Mouse (Mus musculus) liver, embryonic 14.5 days (tissue): ENCODE results near the gene Glyatl3. TPM values are rescaled to one million over a fixed set of nuclear protein-coding genes. Genes with fewer than 3 reads are reported as not detected.
A peak's percentile ranks its signal among the peaks of the same experiment; 100 is the strongest.

Experiments
- ATAC-seq: fragments of 200-750 bp; cut with Nextera tagmentation; 2 replicates; pipeline ENCODE4 v1.8.0; 2017; ENCODE audit warnings: moderate number of reproducible peaks, mild to moderate bottlenecking, moderate library complexity; ENCODE audit not compliant: insufficient read depth
- DNase-seq, 3 experiments: peaks; one replicate each; pipeline ENCODE4 v3.0.0-alpha.2; 2012 to 2013; ENCODE audit warnings: low read depth in 3 of 3, low spot score in 3 of 3
- H3K27ac ChIP-seq: fragments of 300-500 bp; sonication (generic); 2 replicates; pipeline ENCODE4 v1.5.1; 2014; ENCODE audit warnings: moderate library complexity, mild to moderate bottlenecking, control low read depth, inconsistent platforms
- H3K27me3 ChIP-seq: fragments of 300-500 bp; sonication (generic); 2 replicates; pipeline ENCODE4 v1.6.1; 2014; ENCODE audit warnings: mild to moderate bottlenecking, low read length, moderate library complexity; ENCODE audit not compliant: control insufficient read depth, insufficient read depth
- H3K36me3 ChIP-seq: fragments of 300-500 bp; sonication (generic); replicated peaks from 2 replicates; pipeline ENCODE4 v1.6.1; 2014; ENCODE audit warnings: low read depth; ENCODE audit not compliant: control insufficient read depth, insufficient read depth
- H3K4me1 ChIP-seq, 2 experiments: fragments of 200-500 bp in 1 of 2; fragments of 300-500 bp in 1 of 2; sonication (generic) in 1 of 2; replicated peaks; 2 replicates each; pipeline ENCODE4 v1.6.1; 2012 to 2014; ENCODE audit warnings: antibody characterized with exemption in 1 of 2, inconsistent platforms in 1 of 2, low read length in 1 of 2; ENCODE audit not compliant: control insufficient read depth in 2 of 2, insufficient read depth in 2 of 2
- H3K4me2 ChIP-seq: fragments of 300-500 bp; sonication (generic); 2 replicates; pipeline ENCODE4 v1.6.1; 2014; ENCODE audit warnings: low read depth, mild to moderate bottlenecking, control low read depth, moderate library complexity
- H3K4me3 ChIP-seq, 2 experiments: fragments of 200-500 bp in 1 of 2; fragments of 300-500 bp in 1 of 2; sonication (generic) in 1 of 2; 2 replicates each; pipeline ENCODE4 v1.5.1; 2012 to 2014; ENCODE audit warnings: low read depth in 2 of 2, low read length in 2 of 2, mild to moderate bottlenecking in 2 of 2, control low read depth in 1 of 2, inconsistent platforms in 1 of 2, moderate library complexity in 1 of 2; ENCODE audit not compliant: insufficient read depth in 1 of 2
- H3K9ac ChIP-seq: fragments of 300-500 bp; sonication (generic); replicated peaks from 2 replicates; pipeline ENCODE4 v1.6.1; 2014; ENCODE audit warnings: mild to moderate bottlenecking, control low read depth, moderate library complexity
- H3K9me3 ChIP-seq: fragments of 300-500 bp; sonication (generic); 2 replicates; pipeline ENCODE4 v1.6.1; 2016; ENCODE audit warnings: low read length, mixed read lengths; ENCODE audit not compliant: control insufficient read depth
- CTCF ChIP-seq: IDR thresholded peaks from 2 replicates; pipeline ENCODE4 v1.5.1; 2016; ENCODE audit warnings: antibody characterized with exemption, low read depth, control low read depth
- EP300 ChIP-seq: IDR thresholded peaks from 2 replicates; pipeline ENCODE4 v1.6.1; 2016; ENCODE audit warnings: antibody characterized with exemption, low read depth
- WGBS: fragments of 180-500 bp; shearing (Covaris S2); extraction: QIAGEN DNeasy Blood & Tissue Kit; methylation state at CpG from one replicate; pipeline ENCODE4 v1.1.7; 2014; ENCODE audit not compliant: insufficient replicate concordance; 5-methylcytosine and 5-hydroxymethylcytosine counted together
- polyA plus RNA-seq, 2 experiments: library from polyadenylated mRNA; depleted of rRNA in 1 of 2; stranded (reverse) in 1 of 2; unstranded in 1 of 2; fragments of >200 nt; fragmentation: Nextera tagmentation in 1 of 2; extraction: Ambion mirVana in 1 of 2; gene quantifications; 2 replicates each; pipeline versions ENCODE4 v1.2.1 to v1.2.3; 2012 to 2014

Gene Glyatl3
- polyA plus RNA-seq, 2 experiments: 0.15 TPM; not detected in 1

GRCm38 (mm10) chr17:40904721-40905154 lies 9.4 kb downstream of the Glyatl3 start:
- no peak overlapping the region for H3K27ac ChIP-seq
- WGBS: 10% methylated on average over 14 of the region's 14 CpGs
- H3K4me1 ChIP-seq: peaks cover 0 to 9% of the 10 kb centered on the region in 2 experiments; a peak in 2 of 4 replicates
- H3K9ac ChIP-seq: no peak overlapping the region
- ATAC-seq (no peak), DNase-seq (no peak)
- no peaks in the 10 kb centered on the region for H3K36me3 ChIP-seq
- peak overlapping the region; percentile 15; the same call in 1 of the 2 replicates for H3K4me2 ChIP-seq
- no peaks in the 10 kb centered on the region for H3K9me3 ChIP-seq
- H3K4me3 ChIP-seq: no peak overlapping the region
- H3K27me3 ChIP-seq: no peaks in the 10 kb centered on the region
- TF ChIP-seq CTCF (no peak), EP300 (no peak)

- Histone ChIP-seq H3K36me3 (no peaks in the 10 kb centered on the region), H3K4me2 (no peak overlapping the region), H3K9me3 (no peaks in the 10 kb centered on the region), H3K27ac (no peak overlapping the region), H3K4me1 (peaks cover 0 to 12% of the 10 kb centered on the region in 2 experiments; a peak in 2 of 4 replicates), H3K9ac (no peak overlapping the region), H3K4me3 (no peak overlapping the region), H3K27me3 (no peaks in the 10 kb centered on the region)
- WGBS: 15% methylated on average over 11 of the region's 11 CpGs
- TF ChIP-seq EP300: no peak
- TF ChIP-seq CTCF: no peak
- DNase-seq (no peak), ATAC-seq (no peak)
These were observed 10.0 kb downstream of the Glyatl3 start for GRCm38 (mm10) chr17:40904056-40904597.

- Histone ChIP-seq H3K27ac (no peak overlapping the region), H3K4me3 (no peak overlapping the region), H3K4me1 (peaks cover 0 to 12% of the 10 kb centered on the region in 2 experiments; a peak in 2 of 4 replicates), H3K27me3 (no peaks in the 10 kb centered on the region), H3K9me3 (no peaks in the 10 kb centered on the region), H3K36me3 (no peaks in the 10 kb centered on the region), H3K9ac (no peak overlapping the region), H3K4me2 (no peak overlapping the region)
- DNase-seq (no peak), ATAC-seq (peak; percentile 26; the same call in 1 of the 2 replicates)
- 9% methylated on average over 4 of the region's 4 CpGs for WGBS
- no peak for TF ChIP-seq CTCF
- peak; percentile 37; the same call in 1 of the 2 replicates for TF ChIP-seq EP300
These were observed 10.8 kb downstream of the Glyatl3 start for GRCm38 (mm10) chr17:40903345-40903744.

GRCm38 (mm10) chr17:40899783-40900363 lies 14.3 kb downstream of the Glyatl3 start:
- Histone ChIP-seq H3K36me3 (no peaks in the 10 kb centered on the region), H3K4me2 (no peak overlapping the region), H3K27ac (no peak overlapping the region), H3K9ac (no peak overlapping the region), H3K27me3 (no peaks in the 10 kb centered on the region), H3K4me1 (peaks cover 0 to 11% of the 10 kb centered on the region in 2 experiments; a peak in 2 of 4 replicates), H3K4me3 (no peak overlapping the region), H3K9me3 (no peaks in the 10 kb centered on the region)
- 33% methylated on average over 4 of the region's 4 CpGs for WGBS
- TF ChIP-seq CTCF (no peak), EP300 (peak; percentile 36; the same call in 1 of the 2 replicates)
- ATAC-seq (peak; percentile 73), DNase-seq (no peak)

- DNase-seq (peak in 1 of 3 experiments; percentile 7), ATAC-seq (no peak)
- no peak overlapping the region for H3K4me2 ChIP-seq
- whole genome bisulfite sequencing: 57% methylated on average over 1 of the region's 1 CpGs
- no peaks in the 10 kb centered on the region for H3K27me3 ChIP-seq
- no peak overlapping the region for H3K4me3 ChIP-seq
- no peaks in the 10 kb centered on the region for H3K9me3 ChIP-seq
- TF ChIP-seq CTCF (peak; percentile 51; the same call in 1 of the 2 replicates), EP300 (no peak)
- peaks cover 0 to 6% of the 10 kb centered on the region in 2 experiments; a peak in 2 of 4 replicates for H3K4me1 ChIP-seq
- no peak overlapping the region for H3K9ac ChIP-seq
- H3K36me3 ChIP-seq: no peaks in the 10 kb centered on the region
- H3K27ac ChIP-seq: no peak overlapping the region
These were observed 17.3 kb downstream of the Glyatl3 start for GRCm38 (mm10) chr17:40896863-40897262.
